16 mouse cellular contexts compared by ENCODE assay signal in genomic region chr17:80935807-80936519, GRCm38 (mm10). TPM values are rescaled to one million over a fixed set of nuclear protein-coding genes. Genes with fewer than 3 reads are reported as not detected.
DNase-seq lines count a peak whose midpoint lies in the region; ATAC-seq lines count a peak whose summit lies in the region.
"Had no signal": no experiment of that assay in that cellular context is flagged by ENCODE, and none has a peak within 500 bp of the region (broad histone marks: within the 10 kb centered on the region; RNA-seq: fewer than 3 reads in every experiment).

No protein-coding gene starts in this region.

- H3K4me2 ChIP-seq in forebrain, embryonic 11.5 days (ENCODE audit: low read depth, low read length, severe bottlenecking), result no peak overlapping the region
- no peak overlapping the region for H3K4me2 ChIP-seq in forebrain, embryonic 12.5 days
- no peak overlapping the region for H3K4me2 ChIP-seq in hindbrain, embryonic 13.5 days
- no peak overlapping the region for H3K4me2 ChIP-seq in hindbrain, embryonic 12.5 days (replicated peaks)
- H3K4me2 ChIP-seq in midbrain, embryonic 12.5 days (replicated peaks), result no peak overlapping the region
- no peak overlapping the region for H3K4me2 ChIP-seq in midbrain, embryonic 13.5 days (replicated peaks)
- H3K4me2 ChIP-seq in hindbrain, embryonic 16.5 days (ENCODE audit: low read length), result no peak overlapping the region
- H3K4me2 ChIP-seq: stomach, embryonic 15.5 days had no signal

- no peak for DNase-seq in forebrain, embryonic 11.5 days (ENCODE audit: low spot score)
- DNase-seq: adrenal gland, adult 2 months; forebrain, postnatal 0 days; layer of hippocampus, postnatal 36 days; lung, adult 18-20 months; thymus, adult 2 months had no signal

- no peaks in the 10 kb centered on the region for H3K36me3 ChIP-seq in forebrain, embryonic 11.5 days (ENCODE audit: control insufficient read depth, insufficient read depth, low read length)
- no peaks in the 10 kb centered on the region for H3K36me3 ChIP-seq in forebrain, embryonic 12.5 days (replicated peaks)
- H3K36me3 ChIP-seq in hindbrain, embryonic 13.5 days, result no peaks in the 10 kb centered on the region
- H3K36me3 ChIP-seq in hindbrain, embryonic 12.5 days, result no peaks in the 10 kb centered on the region
- H3K36me3 ChIP-seq in midbrain, embryonic 12.5 days, result no peaks in the 10 kb centered on the region
- H3K36me3 ChIP-seq in midbrain, embryonic 13.5 days, result no peaks in the 10 kb centered on the region
- no peaks in the 10 kb centered on the region for H3K36me3 ChIP-seq in hindbrain, embryonic 16.5 days (ENCODE audit: control insufficient read depth, insufficient read depth, low read length)
- H3K36me3 ChIP-seq: heart, embryonic 10.5 days; stomach, embryonic 15.5 days had no signal

- peak; percentile 33; the same call in 1 of the 2 replicates for ATAC-seq in forebrain, embryonic 11.5 days (replicated peaks; ENCODE audit: low FRiP score)
- ATAC-seq in forebrain, embryonic 12.5 days (ENCODE audit: low FRiP score), result no peak
- peak; percentile 52; the same call in 1 of the 2 replicates for ATAC-seq in hindbrain, embryonic 13.5 days (ENCODE audit: low FRiP score)
- no peak for ATAC-seq in hindbrain, embryonic 12.5 days (ENCODE audit: low FRiP score)
- 0 out of 2 replicates have a peak, but pooled peaks have one; percentile 12 for ATAC-seq in midbrain, embryonic 12.5 days (ENCODE audit: low FRiP score, low read depth)
- no peak for ATAC-seq in midbrain, embryonic 13.5 days
- peak; percentile 91 for ATAC-seq in hindbrain, embryonic 16.5 days
- no peak for ATAC-seq in erythroblast, adult 5-6 weeks (replicated peaks; ENCODE audit: low FRiP score, poor library complexity, severe bottlenecking)
- ATAC-seq: forebrain, postnatal 0 days; intestine, postnatal 0 days had no signal

- H3K4me1 ChIP-seq in forebrain, embryonic 11.5 days (replicated peaks; ENCODE audit: control insufficient read depth, insufficient read depth, low read length), result no peaks in the 10 kb centered on the region
- no peaks in the 10 kb centered on the region for H3K4me1 ChIP-seq in forebrain, embryonic 12.5 days
- H3K4me1 ChIP-seq in hindbrain, embryonic 13.5 days (replicated peaks), result no peaks in the 10 kb centered on the region
- no peaks in the 10 kb centered on the region for H3K4me1 ChIP-seq in hindbrain, embryonic 12.5 days
- no peaks in the 10 kb centered on the region for H3K4me1 ChIP-seq in midbrain, embryonic 12.5 days
- no peaks in the 10 kb centered on the region for H3K4me1 ChIP-seq in midbrain, embryonic 13.5 days (replicated peaks)
- no peaks in the 10 kb centered on the region for H3K4me1 ChIP-seq in hindbrain, embryonic 16.5 days (ENCODE audit: control insufficient read depth, insufficient read depth, low read depth, low read length)
- H3K4me1 ChIP-seq: stomach, embryonic 15.5 days had no signal

- WGBS in forebrain, embryonic 11.5 days, result 87% methylated on average over 10 of the region's 10 CpGs
- 89% methylated on average over 10 of the region's 10 CpGs for WGBS in forebrain, embryonic 12.5 days
- WGBS in hindbrain, embryonic 13.5 days, result 60% methylated on average over 10 of the region's 10 CpGs
- WGBS in hindbrain, embryonic 12.5 days, result 61% methylated on average over 10 of the region's 10 CpGs
- 88% methylated on average over 10 of the region's 10 CpGs for WGBS in midbrain, embryonic 12.5 days
- 89% methylated on average over 10 of the region's 10 CpGs for WGBS in midbrain, embryonic 13.5 days
- WGBS in hindbrain, embryonic 16.5 days, result 65% methylated on average over 10 of the region's 10 CpGs

- no peaks in the 10 kb centered on the region for H3K27me3 ChIP-seq in forebrain, embryonic 11.5 days (ENCODE audit: control insufficient read depth, insufficient read depth, low read length)
- no peaks in the 10 kb centered on the region for H3K27me3 ChIP-seq in forebrain, embryonic 12.5 days
- H3K27me3 ChIP-seq in hindbrain, embryonic 13.5 days, result no peaks in the 10 kb centered on the region
- H3K27me3 ChIP-seq in hindbrain, embryonic 12.5 days, result no peaks in the 10 kb centered on the region
- no peaks in the 10 kb centered on the region for H3K27me3 ChIP-seq in midbrain, embryonic 12.5 days
- H3K27me3 ChIP-seq in midbrain, embryonic 13.5 days, result no peaks in the 10 kb centered on the region
- no peaks in the 10 kb centered on the region for H3K27me3 ChIP-seq in hindbrain, embryonic 16.5 days (replicated peaks; ENCODE audit: control insufficient read depth, insufficient read depth, low read length)
- H3K27me3 ChIP-seq: stomach, embryonic 15.5 days had no signal

- H3K9me3 ChIP-seq in forebrain, embryonic 11.5 days (ENCODE audit: control insufficient read depth, low read length), result no peaks in the 10 kb centered on the region
- H3K9me3 ChIP-seq in forebrain, embryonic 12.5 days, result no peaks in the 10 kb centered on the region
- H3K9me3 ChIP-seq in hindbrain, embryonic 13.5 days, result no peaks in the 10 kb centered on the region
- no peaks in the 10 kb centered on the region for H3K9me3 ChIP-seq in hindbrain, embryonic 12.5 days (replicated peaks)
- no peaks in the 10 kb centered on the region for H3K9me3 ChIP-seq in midbrain, embryonic 12.5 days
- H3K9me3 ChIP-seq in midbrain, embryonic 13.5 days, result no peaks in the 10 kb centered on the region
- no peaks in the 10 kb centered on the region for H3K9me3 ChIP-seq in hindbrain, embryonic 16.5 days (ENCODE audit: control insufficient read depth, low read length)
- H3K9me3 ChIP-seq: heart, embryonic 10.5 days; stomach, embryonic 15.5 days had no signal

- no peak overlapping the region for H3K27ac ChIP-seq in forebrain, embryonic 11.5 days (ENCODE audit: low read depth, low read length)
- no peak overlapping the region for H3K27ac ChIP-seq in forebrain, embryonic 12.5 days
- no peak overlapping the region for H3K27ac ChIP-seq in hindbrain, embryonic 13.5 days
- H3K27ac ChIP-seq in hindbrain, embryonic 12.5 days, result no peak overlapping the region
- H3K27ac ChIP-seq in midbrain, embryonic 12.5 days (replicated peaks), result no peak overlapping the region
- no peak overlapping the region for H3K27ac ChIP-seq in midbrain, embryonic 13.5 days
- no peak overlapping the region for H3K27ac ChIP-seq in hindbrain, embryonic 16.5 days (ENCODE audit: low read depth, low read length)
- H3K27ac ChIP-seq: heart, embryonic 10.5 days; stomach, embryonic 15.5 days had no signal

- H3K9ac ChIP-seq in forebrain, embryonic 11.5 days (ENCODE audit: low read length), result no peak overlapping the region
- no peak overlapping the region for H3K9ac ChIP-seq in forebrain, embryonic 12.5 days
- H3K9ac ChIP-seq in hindbrain, embryonic 13.5 days, result no peak overlapping the region
- no peak overlapping the region for H3K9ac ChIP-seq in hindbrain, embryonic 12.5 days
- no peak overlapping the region for H3K9ac ChIP-seq in midbrain, embryonic 12.5 days (replicated peaks)
- no peak overlapping the region for H3K9ac ChIP-seq in midbrain, embryonic 13.5 days (replicated peaks)
- no peak overlapping the region for H3K9ac ChIP-seq in hindbrain, embryonic 16.5 days (ENCODE audit: low read depth, low read length)
- H3K9ac ChIP-seq: forebrain, postnatal 0 days; stomach, embryonic 15.5 days had no signal

- no peak overlapping the region for H3K4me3 ChIP-seq in forebrain, embryonic 11.5 days (ENCODE audit: low read depth, low read length)
- H3K4me3 ChIP-seq in forebrain, embryonic 12.5 days (replicated peaks), result no peak overlapping the region
- no peak overlapping the region for H3K4me3 ChIP-seq in hindbrain, embryonic 13.5 days
- no peak overlapping the region for H3K4me3 ChIP-seq in hindbrain, embryonic 12.5 days
- no peak overlapping the region for H3K4me3 ChIP-seq in midbrain, embryonic 12.5 days
- no peak overlapping the region for H3K4me3 ChIP-seq in midbrain, embryonic 13.5 days (replicated peaks)
- H3K4me3 ChIP-seq in hindbrain, embryonic 16.5 days (ENCODE audit: low read length), result no peak overlapping the region
- H3K4me3 ChIP-seq: heart, embryonic 10.5 days; stomach, embryonic 15.5 days had no signal

RNA-seq across cellular contexts. Expression of gene Tmem178, which starts 8.5 kb away (rescaled TPM):
- polyA plus RNA-seq in forebrain, embryonic 11.5 days (2014; fragmentation: Nextera tagmentation; extraction: Ambion mirVana), result 13.6 and 14.7 TPM in 2 replicates
- 23.9 and 24.1 TPM in 2 replicates for polyA plus RNA-seq in forebrain, embryonic 12.5 days (2016; fragmentation: Nextera tagmentation; extraction: Ambion mirVana)
- polyA plus RNA-seq in hindbrain, embryonic 13.5 days (2015; fragmentation: Nextera tagmentation; extraction: Ambion mirVana), result 31.8 and 35.4 TPM in 2 replicates
- 23.1 and 23.7 TPM in 2 replicates for polyA plus RNA-seq in hindbrain, embryonic 12.5 days (2016; fragmentation: Nextera tagmentation; extraction: Ambion mirVana)
- 23.4 and 23.5 TPM in 2 replicates for polyA plus RNA-seq in midbrain, embryonic 12.5 days (2016; fragmentation: Nextera tagmentation; extraction: Ambion mirVana)
- polyA plus RNA-seq in midbrain, embryonic 13.5 days (2015; fragmentation: Nextera tagmentation; extraction: Ambion mirVana), result 25.7 and 32.0 TPM in 2 replicates
- 26.5 and 29.4 TPM in 2 replicates for polyA plus RNA-seq in hindbrain, embryonic 16.5 days (2015; fragmentation: Nextera tagmentation; extraction: Ambion mirVana)
- total RNA-seq in erythroblast, adult 5-6 weeks (2015; ENCODE audit: low replicate concordance), result not detected in 2 replicates
- total RNA-seq in erythroblast, adult 5-6 weeks (2017; ENCODE audit: low replicate concordance), result not detected in 2 replicates

Comparison
In these comparisons a context has a peak if more than half of its experiments do, and no peak if none do; other contexts are left out.
1. ATAC-seq: peak in forebrain, embryonic 11.5 days (single experiment), hindbrain, embryonic 13.5 days (single experiment), midbrain, embryonic 12.5 days (single experiment) and hindbrain, embryonic 16.5 days (single experiment); none in forebrain, embryonic 12.5 days (single experiment), hindbrain, embryonic 12.5 days (single experiment), midbrain, embryonic 13.5 days (single experiment) and erythroblast, adult 5-6 weeks (single experiment).